Mouse (Mus musculus) thymus, postnatal 25 days (tissue): ENCODE results near the gene Rpl22.

ENCODE experiments used
- DNase-seq: peaks from one replicate; pipeline ENCODE4 v3.0.0; 2022

Rpl22 gene

DNA sequence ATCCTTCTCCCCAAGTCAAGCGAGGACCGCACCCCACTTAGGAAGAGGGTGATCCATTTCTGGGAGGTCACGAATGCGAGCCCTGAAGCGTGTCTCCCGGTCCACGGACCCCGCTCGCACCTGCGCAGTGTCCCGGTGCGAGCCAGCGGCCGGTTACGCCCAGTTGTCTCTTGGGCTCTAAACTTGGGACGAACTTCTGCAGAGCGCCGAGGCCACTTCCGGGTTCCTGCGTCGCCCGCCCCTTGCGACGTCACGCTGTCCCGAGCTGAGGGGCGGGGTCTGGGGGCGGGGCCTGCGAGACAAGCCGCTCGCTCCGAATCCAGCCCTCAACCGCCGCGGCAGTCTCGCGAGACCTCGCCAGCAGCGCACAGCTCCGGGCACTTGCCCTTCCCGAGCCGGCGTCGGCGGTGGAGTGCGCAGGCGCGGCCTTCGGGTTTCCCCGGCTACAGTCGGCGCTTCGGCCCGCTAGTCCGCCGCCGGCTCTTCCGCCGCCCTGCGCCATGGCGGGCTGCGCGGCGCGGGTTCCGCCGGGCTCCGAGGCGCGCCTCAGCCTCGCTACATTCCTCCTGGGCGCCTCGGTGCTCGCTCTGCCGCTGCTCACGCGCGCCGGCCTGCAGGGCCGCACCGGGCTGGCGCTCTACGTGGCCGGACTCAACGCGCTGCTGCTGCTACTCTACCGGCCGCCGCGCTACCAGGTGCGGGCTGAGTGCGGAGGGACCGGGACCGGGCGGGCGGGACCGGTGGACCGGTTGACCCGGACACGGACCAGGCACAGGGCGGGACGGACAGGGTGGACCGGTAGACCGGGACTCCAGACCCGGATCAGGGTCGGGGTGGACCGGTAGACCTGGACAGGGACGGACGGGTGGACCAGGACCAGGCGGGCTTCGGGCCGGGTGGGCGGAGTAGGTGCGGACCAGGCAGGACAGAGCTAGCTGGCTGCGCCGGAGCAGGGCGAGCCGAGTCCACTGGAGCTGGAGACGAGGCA lies 28.4 kb upstream of the Rpl22 start, which contains the start of gene Icmt:
Gene Icmt (plus strand): TSS at position 354 of the 988 bp plus-strand sequence.
- DNase-seq: peak; percentile 100

DNA sequence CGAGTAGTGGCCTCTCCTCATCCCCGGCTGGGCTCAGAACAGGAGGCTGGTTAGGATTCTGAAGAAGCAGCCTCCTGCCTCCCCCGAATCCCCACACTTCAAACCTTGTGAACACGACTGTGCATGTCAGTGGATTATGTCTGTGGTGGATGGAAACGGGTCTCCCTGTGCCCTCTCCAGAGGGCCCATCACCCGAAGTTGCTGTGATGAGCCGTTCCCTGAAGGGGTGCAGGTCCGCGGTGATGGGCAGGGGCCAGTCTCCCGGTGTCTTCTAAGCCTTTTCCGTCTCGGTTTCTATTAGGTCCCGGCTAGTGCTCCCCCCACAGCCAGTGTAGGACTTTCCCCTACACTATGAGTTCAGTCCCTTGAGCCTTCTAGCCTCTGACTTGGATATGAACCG lies 26.7 kb upstream of the Rpl22 start:
- DNase-seq: no peak

DNA sequence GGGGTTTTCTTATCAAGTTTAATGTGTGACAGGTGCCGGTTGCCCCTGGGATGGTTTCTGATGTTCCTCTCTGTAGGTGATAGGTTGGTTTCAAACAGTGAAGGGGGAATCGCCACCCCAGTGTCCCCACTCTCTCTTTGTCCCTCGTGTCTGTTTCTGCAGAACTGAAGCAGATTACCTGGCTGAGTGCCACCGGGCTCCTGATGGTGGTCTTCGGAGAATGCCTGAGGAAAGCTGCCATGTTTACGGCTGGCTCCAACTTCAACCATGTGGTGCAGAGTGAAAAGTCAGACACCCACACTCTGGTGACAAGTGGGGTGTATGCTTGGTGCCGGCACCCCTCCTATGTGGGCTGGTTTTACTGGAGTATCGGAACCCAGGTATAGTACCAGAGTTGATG lies 25.2 kb upstream of the Rpl22 start:
- DNase-seq: no peak

DNA sequence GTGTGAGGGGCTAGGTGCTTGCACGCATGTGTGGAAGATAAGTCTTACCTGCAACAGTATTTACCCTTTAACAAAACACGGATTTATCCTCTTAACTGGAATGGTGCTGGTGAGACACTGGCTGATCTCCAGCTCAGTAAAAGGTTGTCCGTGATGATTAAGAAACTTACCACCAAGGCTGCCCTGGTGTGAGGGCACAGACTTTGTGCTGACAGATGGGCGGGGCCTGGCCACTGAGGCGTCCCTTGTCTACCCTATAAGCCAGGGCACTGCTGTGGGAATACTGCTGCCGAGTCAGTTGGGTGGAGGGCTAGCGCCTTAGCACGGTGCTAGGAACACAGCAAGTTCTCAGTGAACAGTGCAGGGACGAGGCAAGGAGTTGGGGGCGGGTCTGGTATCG lies 23.5 kb upstream of the Rpl22 start:
- no peak for DNase-seq

DNA sequence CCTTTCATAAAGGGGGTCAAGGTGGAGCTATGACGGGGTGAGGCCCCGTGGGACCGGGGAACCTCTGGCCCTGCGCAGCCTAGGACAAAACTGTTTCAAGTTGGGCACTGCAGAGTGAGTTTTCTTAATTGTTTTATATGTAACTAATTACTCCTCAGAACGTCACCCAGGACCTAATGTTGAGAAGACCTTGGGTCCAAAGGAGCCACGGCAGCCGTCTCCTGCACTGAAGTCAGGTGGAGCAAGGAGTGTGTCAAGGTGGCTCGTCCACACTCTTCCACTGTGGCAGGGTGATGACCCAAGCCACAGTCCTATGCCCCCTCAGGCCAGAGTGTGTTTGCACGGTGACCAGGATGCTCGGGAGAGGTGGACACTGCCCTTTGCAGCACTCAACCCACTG lies 22.4 kb upstream of the Rpl22 start:
- no peak for DNase-seq

DNA sequence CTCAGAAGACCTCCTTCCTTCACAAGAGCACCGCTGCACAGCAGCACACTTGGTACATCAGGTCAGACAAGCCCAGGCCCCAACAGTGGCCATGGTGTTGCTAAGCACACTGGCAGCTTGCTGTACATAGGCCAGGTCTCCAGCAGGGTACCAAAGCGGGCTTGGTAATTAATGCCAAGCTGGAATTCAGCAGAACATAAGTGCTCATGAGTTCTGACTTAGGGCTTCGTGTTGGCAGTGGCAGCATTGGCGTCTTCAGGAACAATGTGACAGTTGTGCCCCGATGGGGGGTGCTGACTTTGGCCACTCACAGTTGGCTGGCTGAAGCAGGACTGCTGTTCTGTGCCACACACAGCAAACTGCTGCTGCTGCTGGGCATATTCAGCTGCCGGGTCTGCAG lies 20.9 kb upstream of the Rpl22 start:
- no peak for DNase-seq

DNA sequence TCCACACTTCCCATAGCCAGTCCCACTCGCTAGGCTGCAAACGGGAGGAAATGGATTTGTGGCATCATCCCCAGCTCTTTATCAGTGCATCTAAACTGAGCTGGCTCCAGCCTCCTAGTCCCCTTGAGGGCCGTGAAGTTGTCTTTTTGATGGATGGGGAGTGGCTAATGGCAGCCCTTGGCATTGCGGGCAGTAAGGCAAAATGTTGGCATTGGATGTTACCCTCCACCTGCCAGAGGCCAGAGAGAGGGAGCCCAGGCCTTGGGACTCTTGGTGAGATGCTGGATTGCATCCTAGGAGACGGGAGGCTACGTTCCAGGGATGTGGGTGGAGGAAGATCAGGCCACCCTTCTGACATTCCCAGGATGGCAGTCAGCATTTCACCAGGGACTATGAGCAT lies 19.6 kb upstream of the Rpl22 start:
- no peak for DNase-seq

DNA sequence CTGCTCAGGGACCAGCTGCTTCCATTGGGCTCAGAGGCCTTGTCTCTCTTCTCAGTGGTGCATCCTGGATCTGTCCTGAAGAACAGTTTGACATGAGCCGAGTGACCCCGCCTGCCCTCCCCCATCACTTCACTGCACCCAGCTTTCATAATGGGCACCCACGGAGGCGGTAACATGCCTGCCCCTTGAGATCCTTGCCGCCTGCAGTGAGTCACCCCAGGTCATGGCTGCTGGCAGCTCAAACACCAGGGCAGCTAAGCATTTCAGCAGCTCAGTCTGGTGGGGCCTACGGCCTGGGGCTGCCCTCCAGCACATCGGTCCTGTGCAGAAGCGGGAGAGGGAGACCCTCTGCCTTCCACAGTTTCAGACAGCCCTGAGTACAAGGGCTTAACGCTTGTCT lies 18.0 kb upstream of the Rpl22 start:
- no peak for DNase-seq

DNA sequence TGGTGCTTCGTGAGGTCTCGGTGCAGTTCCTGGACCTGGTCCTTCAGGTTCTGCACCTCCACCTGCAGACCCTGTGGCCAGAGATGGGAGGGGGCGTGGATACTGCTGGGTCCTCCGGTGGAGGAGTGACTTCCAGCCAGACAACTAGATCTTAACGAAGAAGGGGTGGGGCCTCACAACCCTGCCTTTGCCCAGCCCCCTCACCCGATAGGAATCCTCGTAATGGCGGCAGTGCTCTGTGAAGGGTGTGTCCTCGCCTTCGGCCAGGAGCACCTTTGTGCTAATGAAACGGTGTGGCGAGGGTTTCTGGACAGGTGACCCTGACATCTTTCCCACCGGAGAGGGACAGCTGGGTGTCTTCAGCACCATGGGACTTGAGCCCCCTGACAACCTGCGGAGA lies 13.4 kb upstream of the Rpl22 start:
- DNase-seq: no peak

DNA sequence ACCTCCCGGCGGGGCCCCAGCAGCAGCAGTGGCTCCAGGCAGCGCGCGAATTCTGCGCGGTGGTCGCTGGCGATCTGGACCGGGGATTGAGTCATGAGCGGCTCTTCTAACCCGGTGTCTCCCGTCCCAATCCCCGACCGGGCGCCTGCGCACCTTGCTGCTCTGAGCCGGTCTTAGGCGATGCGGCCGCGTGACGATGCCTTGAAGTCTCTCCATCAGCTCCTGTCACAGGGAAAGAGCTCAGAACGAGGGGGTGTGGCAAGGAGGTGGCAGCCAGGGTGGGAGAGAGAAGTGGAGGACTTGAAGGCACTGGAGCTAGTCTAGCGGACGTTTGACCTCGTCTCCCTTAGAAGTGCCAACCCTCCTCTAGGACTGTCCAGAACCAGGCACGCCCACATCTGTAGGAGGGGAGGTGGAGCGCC lies 12.3 kb upstream of the Rpl22 start:
- DNase-seq: no peak

DNA sequence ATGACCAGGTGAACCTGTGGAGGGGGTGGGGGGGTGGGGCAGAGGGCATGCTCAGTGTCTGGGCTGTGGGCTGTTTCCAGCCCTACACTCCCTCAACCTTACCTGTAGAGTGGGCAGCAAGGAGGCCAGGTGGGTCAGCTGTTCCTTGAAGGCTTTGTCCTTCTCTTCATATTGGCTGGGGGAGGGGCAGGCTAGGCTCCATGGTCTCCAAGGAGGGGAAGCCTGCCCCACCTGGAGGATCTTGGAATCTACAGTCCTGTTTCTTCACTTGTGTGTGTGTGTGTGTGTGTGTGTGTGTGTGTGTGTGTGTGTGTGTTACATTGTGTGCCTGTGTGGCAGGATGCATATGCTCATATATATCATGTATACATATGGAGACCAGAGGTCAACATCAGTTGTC lies 11.6 kb upstream of the Rpl22 start:
- DNase-seq: no peak

DNA sequence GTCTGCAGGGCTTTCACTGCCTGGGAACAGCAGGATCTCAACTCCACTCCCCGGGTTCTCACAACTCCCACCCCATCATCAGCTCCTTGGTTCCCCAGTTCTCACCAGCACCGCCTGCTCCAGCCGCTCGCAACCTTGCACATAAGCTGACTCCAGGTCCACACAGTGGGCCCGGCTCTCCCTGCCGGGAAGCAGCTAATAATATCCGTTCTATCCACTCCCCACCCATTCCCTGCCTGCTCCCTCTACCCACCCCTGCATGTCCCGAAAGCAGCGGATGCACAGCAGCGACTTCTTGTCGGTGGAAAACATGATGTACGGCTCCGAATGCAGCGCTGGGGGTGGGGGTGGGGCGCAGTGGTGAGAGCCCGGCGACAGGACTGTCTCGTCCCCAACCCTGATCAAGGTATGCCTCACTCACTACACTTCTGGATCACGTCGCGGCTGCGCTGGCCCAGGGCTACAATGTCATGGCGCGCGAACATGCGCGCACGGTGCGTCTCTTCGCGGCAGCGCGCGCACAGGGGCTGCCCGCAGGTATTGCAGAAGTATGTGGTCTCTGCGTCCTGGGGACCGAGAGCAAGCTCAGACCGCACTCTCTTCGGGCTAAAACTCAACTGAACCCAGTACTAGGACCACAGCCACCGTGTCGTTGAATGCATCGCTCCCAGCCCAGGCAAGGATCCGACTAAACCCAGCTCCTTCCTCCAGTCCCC lies 9.9 kb upstream of the Rpl22 start:
- DNase-seq: no peak

DNA sequence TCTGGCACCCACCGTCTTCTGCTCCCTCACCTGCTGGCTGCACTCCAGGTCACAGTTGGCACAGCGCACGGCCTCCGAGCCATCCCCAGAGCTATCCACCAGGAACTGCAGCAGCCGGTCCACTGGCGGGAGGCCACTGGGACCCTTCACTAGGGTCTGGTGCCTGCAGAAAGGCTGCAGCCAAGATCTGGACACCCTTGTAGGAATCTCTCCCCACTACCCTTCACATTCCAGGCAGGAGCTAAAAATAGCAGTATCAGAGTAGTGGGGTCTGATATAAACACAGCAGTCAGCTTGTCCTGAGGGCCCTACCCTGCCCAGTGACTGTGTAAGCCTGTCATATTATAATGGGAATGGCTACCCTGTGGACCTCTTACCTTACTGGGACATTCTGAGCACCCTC lies 7.9 kb upstream of the Rpl22 start:
- no peak for DNase-seq

DNA sequence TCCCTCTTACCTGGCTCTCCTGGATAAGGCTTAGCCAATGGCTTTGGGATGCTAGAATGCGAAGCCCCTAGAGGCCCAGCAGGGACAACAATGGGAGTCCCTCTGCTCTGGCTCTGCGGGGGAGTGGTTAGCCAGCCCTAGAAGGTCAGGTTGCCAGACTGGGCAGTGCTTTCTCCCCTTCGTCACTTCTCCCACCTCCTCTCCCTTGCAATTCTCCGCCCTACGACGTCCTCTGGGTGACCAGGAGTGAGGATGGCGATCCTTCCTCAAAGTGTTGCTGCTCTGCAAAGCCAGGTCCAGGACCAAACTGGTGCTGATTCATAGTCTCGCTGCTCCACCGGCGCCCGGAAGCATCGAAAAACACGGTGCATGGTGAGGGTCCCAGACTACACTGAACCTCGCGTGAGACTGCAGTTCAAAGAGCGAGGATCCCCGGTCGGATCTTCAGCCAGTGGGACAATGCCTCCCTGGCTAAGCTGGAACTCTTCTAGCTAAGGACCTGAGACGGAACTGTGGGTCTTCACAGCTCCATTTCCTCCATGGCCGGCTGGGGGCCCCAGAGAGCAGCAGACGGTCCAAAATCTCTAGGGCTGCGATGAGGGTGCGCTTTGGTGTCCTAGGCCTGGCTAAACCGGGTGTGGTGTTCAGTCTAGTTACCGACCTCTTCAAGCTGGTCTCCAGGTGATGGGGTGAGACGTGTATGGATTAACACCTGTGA lies 6.9 kb upstream of the Rpl22 start, which contains the start of gene Rnf207:
Gene Rnf207 (minus strand): TSS at position 477 of the 718 bp plus-strand sequence.
- DNase-seq: peak; percentile 48

DNA sequence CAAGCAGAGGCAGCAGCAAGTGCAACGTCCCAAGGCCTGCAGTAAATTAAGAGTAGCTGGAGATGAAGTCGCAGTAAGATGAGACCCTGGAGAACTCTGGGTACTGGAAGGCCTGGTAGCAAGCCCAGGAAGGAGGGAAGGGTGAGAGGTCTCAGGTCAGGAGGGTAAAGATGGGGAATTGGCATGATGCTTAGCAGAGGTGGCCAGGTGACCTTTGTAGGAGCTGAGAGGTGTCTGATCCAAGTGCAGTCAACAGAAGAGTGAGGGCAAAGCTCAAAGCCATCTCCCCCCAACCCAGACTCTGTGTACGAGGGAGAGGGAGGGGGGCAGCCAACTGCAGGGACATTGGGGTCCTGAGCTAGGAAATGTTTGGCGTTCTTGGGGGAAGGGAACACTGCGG lies 4.1 kb upstream of the Rpl22 start:
- DNase-seq: no peak

DNA sequence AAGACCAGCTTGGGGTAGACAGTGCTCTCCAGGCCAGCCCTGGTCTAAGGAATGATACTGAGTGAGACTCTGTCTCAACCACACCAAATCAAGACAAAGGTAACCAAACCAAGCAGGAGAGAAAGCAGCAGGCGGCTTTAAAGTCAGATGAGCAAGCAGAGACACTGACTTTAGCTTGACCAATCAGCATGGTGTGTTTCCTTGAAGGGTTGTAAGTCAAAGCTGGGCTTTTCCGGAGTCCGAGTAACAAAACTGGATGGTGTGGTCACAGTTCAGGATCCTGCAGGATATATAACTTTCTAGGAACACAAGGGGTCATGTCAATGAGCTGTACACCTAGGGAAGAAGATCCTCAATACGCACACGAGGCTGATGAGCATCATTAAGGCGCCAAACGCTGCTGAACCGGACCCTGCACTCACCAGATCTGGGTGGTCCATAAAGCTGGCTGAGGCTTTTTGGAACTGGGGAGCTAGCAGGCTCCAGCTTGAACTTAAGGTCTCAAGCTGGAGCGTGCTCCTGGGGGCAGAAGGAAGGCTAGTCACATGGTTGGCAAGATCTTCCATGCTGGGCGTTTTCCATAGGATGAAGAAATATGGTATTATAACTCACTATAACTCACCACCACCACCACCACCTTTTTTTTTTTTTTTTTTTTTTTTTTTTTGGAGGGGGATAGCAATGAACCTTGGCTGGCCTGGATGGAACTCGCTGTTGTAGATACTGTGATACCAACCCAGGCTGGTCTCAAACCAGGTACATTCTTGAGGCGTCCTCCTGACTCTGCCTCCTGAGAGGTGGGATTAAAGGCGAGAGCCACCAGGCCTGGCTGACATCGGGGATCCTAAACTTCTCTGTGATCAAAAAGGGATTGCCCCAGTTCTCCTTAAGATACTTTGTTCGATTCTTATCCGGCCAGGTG lies 640 bp upstream of the Rpl22 start:
- DNase-seq: no peak

DNA sequence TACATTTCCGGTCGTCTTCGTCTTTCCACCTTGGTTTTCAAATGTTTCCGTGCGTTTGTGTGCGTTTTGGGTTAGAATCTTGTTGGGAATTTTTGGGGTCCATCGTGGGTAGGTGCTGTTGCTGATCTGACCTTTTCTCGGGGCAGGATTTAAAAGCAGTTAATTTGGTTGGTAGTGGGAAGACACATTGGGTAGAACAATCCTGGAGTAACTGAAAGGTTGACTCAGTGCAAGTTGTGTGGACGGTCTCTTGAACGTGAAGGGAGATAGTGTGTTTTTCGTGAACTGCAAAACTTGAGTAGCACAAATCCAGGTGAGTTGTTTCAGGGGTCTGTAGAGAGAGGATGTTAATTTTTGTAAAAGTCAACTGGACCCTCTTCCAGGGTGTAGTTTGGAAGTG lies 1.0 kb downstream of the Rpl22 start:
- no peak for DNase-seq

DNA sequence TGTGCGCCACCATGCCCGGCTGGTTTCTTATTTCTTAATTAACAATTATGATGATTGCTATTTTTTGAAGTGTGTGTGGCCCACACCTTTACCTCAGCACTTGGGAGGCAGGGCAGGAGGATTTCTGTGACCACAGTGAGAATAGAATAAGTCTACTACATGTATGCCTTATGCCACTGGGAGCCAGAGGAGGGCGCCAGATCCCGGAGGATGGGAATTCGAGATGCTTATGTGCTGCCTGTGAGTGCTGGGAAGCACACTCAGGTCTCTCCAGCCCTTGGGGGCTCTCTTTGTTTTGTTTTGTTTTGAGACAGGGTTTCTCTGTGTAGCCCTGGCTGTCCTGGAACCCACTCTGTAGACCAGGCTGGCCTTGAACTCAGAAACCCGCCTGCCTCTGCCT lies 3.1 kb downstream of the Rpl22 start:
- peak; percentile 55 for DNase-seq

DNA sequence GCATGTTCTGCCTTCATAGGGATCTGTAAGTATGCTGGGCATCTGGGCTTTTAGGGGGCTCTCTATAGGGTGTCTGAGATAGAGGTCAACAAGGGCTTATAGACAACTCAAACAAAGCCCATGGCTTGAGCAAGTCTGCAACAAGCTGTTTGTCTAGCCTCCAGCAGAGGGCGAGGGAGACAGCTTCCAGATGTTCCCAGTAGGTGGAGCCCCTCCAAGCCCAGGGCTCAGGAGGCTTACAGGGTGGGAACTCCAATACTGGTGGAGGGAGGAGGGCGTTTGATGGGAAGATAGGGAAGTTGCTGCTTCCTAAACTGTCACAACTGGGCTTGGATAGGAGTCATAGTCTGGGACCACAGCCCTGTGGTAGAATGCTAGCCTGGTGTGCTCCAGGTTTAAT lies 7.4 kb downstream of the Rpl22 start:
- peak; percentile 64 for DNase-seq

DNA sequence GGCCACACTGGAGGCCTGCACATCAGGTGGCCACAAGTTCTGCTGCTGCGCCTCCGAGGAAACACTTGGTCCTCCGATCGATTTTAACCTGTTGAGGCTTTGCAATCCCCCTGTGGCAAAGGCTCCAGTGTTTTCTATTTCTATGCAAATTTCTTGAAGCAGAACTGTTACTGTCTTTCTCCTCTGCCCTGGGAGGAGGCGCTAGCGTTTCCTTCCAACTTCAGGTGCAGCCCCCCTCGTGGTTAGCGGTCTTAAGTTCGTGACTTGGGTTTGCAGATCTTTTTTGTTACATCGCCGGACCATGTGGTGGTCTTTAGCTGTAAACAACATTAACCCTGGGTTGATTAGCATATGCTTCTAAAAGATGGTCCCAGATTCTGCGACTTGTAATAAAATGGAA lies 8.0 kb downstream of the Rpl22 start:
- no peak for DNase-seq

DNA sequence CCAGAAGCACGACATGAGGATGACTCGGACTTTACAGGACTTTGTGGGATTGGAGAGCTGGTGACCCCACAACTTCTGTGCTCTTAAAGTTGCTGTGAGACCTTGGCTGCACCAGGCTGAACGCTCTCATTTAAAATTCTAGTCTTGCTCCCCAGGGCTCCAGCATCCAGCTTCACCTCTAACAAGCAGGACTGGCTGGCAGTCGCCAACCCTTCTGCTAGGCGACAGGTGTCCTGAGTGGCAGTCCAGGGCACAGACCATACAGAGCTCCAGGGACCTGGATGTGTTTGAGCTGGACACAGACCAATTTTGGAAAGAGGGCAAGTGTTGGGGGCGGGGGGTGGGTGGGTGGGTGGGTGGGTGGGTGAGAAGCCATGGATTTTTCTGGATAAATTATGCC lies 12.2 kb downstream of the Rpl22 start:
- DNase-seq: no peak
